Mouse (Mus musculus): Measurements from ENCODE around the gene Lyrm1.

The Lyrm1 gene

DNA sequence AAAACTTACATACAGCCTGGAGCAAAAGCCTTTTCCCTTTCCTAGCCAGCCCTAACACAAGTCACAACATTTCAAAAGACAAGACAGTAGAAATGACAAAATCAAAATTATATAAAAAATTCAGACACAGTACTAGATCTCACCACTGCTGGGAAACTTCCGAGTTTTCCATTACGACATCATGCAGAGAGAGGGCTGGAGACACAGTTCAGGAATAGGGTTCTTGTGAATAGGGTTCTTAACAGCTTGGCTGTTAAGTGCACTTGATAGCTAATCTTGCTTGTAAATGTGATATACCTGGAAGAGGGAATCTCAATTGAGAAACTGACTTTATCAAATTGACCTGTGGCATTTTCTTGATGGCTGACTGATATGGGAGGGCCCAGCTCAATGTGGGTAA, 14.4 kb upstream of the Lyrm1 start:
- in situ Hi-C loops (cut with MboI; ENCODE audit: unreplicated experiment in 2 of 2) = no loop called here

DNA sequence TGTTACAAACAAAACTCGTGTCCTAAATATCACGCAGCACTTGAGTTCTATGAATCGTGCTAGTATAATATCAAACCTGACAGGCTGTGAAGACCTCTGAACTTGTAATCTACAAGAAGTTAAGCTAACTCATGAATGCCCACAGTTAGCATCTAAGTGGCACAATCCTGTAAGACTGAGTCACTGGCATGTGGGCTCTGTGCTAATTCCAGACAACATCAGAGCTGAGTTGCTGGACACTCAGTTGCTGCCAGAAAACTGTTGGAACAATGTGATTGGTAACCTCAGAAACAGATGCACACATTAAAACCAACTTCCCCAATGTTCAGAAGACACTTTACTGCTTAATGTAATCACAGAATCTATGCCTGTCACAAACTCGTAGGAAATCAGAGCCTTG, 7.8 kb upstream of the Lyrm1 start:
- in situ Hi-C loops (cut with MboI; ENCODE audit: unreplicated experiment in 2 of 2) = no loop called here

DNA sequence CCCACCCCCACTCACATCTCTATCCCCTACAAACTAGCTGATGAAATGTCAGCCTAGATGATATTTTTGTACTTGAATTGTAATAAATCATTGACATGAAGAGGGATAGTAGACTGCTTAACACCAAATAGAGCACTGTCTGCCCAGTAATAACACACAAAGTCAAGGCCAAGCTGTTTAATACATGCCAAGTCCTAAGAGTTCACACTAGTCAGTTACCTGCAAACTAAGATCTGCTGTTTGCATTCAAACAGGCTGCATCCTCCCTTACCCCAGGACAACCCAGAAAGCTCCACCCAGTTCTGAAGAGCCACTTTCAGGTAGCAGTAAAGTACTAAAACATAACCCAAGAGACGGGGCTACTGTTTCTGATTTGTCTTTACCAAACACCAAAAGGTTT, 3.5 kb upstream of the Lyrm1 start:
- in situ Hi-C loops (cut with MboI; ENCODE audit: unreplicated experiment in 2 of 2) = no loop called here

DNA sequence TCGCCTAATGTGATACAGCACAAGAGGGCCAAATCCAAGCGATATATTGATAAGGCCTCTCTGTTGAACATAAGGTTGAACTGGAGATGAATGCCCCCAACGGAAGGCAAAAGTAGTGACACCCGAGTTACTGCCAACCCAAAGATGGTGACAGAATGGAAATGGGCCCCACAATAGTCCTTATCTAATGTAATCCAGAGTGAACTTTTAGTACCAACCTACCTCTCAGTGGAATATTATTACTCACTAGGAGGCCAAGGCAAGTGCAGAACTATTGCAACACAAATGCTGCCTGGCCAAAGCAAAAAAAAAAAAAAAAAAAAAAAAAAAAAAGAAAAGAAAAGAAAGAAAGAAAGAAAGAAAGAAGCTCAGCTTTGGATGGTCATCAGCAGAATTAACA, 2.9 kb upstream of the Lyrm1 start:
- in situ Hi-C loops (cut with MboI; ENCODE audit: unreplicated experiment in 2 of 2) = no loop called here

DNA sequence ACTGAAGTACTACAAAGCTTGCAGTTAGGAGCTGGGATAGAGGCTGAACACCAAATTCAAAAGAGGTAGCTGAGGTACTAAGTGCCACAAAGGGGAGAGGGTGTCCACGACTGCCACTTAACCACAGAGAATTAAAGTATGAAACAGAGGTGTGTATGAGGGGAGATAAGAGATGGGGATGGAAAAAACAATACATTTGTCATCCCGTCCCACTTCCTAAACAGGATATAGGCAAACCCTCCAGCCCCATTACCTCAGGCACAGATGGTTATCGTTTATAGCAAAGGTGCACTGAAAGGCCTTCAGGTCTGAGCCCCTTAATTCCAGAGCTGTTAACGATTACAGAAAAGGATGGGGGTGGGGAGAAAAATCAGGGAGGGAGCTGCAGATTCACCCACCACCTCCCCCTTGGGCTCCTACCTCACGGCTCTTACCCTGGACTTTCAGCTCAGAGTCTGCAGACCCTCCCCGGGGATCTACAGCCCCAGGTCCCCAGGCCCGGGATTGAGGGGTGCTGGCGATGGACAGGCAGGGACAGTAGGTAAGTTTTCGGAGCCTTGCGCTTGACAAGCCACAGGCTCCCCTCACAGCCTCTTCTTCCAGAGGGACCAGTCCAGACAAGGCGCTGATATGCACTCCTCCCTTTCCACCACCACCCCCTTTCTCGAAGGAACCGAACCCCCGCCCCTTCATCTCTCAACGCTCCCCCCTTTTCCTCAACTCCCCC, 680 bp upstream of the Lyrm1 start:
- in situ Hi-C loops (cut with MboI; ENCODE audit: unreplicated experiment in 2 of 2) = no loop called here

DNA sequence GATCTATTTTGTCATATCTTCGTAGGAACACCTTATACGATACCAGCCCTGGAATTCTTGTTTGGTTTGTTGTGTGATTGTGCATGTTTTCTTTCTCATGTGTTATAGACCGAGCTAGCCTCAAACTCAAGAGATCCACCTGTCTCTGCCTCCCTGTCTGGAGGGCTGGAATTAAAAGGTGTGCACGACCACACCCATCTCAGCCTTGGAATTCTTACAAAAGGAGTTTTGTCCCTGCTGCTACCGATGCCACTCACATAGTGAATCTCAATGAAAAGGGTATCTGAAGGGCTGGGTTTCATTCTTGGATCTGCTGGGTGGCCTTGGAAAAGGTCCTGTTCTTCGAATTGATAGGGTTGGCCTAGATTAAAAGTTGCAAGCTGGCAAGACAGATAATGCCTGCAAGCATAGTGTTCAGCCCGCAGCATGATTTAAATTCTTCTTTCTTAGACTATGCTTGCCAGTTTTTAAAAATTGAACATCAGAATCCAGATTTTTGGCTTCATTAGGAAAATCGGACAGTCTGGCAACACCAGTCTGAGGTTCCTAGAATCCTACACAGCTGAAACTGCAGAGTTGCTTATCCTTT, 2.0 kb downstream of the Lyrm1 start:
- in situ Hi-C loops (cut with MboI; ENCODE audit: unreplicated experiment in 2 of 2) = no loop called here

DNA sequence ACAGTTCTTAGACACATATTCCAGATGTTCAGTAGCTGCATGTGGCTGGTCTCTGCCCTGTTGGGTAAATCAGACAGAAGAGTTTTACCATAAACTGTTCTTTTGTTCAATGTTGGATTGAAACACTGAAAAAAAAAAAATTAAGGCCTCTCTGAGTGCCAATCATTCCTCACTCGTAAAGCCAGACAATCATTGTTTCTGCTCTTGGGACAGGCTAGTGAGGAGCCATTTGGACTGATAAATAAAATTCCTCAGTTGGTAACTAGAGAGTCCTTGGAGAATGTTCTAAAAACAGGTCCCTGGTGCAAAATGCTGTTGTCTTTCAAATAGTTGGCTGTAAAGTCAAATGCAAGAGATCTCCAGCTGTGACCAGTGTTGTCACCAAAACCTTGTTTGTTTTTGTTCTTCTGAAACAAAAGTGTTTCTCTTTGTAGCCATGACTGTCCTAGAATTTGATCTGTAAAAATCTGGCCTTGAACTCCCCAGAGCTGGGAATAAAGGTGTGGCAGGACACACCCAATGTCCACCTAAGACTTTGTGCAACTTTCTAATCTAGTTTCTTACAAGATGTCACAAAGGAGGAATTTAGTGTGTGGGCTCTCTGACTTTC, 2.7 kb downstream of the Lyrm1 start:
- in situ Hi-C loops (cut with MboI; ENCODE audit: unreplicated experiment in 2 of 2) = no loop called here

DNA sequence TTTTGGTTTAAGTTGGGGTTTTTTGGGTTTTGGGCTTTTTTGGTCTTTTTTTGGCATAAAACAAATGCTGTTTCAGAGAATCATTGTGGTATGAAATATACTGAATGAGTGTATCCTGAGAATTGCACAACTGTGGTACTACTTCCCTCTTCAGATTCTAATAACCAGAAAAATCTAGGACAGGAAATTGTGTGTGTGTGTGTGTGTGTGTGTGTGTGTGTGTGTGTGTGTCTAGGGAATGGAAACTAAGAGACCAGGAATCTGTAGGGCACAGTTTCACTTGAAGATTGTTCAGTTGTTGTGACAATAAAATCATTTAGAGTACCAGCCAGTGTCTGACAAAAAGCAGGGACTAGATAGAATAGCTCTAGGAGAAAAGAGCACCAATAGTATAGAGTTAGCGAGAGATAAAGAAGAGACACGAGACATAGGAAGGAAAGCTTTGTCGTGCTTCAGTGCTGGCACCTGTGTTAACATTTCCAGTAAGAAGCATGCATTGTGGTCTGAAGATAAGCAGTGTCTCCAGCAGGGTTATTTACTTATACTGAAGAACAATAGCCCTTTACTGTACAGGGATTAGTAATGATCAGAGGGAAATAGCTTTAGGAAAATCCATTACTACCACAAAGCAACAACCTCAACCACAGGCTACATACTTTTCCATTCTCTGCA, 3.9 kb downstream of the Lyrm1 start:
- in situ Hi-C loops (cut with MboI; ENCODE audit: unreplicated experiment in 2 of 2) = no loop called here

DNA sequence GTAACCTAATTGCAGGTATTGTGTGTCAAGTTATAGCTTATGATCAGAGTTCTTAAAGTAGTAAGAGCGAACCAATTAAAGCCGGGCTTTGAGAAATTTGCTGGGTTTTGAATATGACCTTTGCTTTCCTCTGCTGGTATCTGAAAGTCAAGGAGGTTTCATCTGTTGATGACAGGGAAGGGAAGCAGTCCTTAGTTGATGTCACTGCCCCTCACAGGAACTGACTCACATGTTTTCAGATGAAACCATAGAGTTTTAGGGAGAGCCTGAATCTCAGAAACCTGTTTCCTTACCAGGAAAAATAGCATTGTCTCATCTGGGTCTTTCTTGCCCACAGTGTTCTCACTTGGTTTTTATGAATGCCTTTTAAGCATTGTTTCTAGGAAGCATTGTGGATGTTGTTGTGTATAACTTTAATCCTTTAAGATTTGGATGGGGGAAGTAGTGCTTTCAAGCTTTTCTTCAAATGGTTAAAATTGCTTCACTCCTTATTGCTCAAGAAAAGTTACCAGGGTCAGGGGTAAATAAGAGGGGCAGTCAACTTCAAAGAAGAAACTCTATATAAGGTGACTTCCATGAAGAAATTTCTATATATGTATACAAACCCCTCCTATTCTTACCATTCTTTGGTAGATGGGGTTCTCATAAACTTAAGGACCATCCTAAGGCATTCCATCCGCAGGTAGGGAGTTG, 11.0 kb downstream of the Lyrm1 start:
- in situ Hi-C loops (cut with MboI; ENCODE audit: unreplicated experiment in 2 of 2) = no loop called here

DNA sequence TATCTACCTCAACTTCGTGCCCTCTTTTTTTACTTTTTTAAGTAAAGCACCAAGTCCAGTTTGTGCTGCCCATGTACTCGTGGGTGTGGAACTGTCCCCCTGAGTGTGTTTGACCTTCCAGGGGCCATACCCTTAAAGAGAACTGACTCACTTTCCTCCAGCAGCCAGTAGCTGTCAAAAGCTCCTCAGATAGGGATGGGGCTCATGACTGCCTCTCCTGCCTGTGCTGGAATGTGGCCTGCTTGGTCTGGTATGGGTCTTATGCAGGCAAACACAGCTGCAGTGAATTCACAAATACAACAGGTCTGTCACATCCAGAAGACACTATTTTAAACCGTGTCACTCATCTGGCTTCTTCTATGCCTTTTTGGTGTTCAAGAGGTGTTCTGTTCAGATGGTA, 16.1 kb downstream of the Lyrm1 start:
- in situ Hi-C loops (cut with MboI; ENCODE audit: unreplicated experiment in 2 of 2) = no loop called here

DNA sequence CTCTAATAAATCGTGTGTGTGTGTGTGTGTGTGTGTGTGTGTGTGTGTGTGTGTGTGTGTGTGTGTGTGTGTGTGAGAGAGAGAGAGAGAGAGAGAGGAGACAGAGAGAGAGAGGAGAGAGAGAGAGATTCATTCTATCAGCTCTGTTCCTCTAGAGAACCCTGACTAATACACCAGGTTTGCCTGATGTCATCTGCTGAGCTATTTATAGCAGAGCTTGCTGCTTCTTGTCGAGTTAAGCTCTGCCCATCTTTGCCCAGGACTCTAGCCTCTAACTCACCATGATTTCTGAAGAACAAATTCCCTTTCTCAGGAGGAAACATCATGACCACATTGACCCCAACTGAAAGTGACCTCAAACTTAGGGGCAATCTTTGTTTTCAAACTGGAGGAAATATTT, 24.8 kb downstream of the Lyrm1 start:
- in situ Hi-C loops (cut with MboI; ENCODE audit: unreplicated experiment in 2 of 2) = no loop called here

DNA sequence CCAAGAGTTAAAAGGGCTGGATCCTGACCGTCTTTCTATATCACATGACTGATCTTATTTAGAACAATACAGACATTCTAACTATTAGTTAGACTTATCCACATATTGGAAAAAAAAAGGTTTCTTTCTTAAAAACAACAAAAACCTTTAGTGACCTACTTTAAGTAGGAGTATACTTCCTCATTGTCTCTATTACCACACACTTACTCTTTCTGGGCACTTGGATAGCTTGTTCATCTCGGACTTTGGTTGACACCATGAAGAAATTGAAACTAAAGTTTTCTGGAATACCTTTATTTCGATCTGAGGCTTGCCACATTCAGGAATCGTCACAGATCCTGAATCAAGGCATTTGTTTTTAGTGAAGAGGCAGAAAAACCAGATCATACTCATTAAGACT, 25.4 kb downstream of the Lyrm1 start:
- in situ Hi-C loops (cut with MboI; ENCODE audit: unreplicated experiment in 2 of 2) = no loop called here

DNA sequence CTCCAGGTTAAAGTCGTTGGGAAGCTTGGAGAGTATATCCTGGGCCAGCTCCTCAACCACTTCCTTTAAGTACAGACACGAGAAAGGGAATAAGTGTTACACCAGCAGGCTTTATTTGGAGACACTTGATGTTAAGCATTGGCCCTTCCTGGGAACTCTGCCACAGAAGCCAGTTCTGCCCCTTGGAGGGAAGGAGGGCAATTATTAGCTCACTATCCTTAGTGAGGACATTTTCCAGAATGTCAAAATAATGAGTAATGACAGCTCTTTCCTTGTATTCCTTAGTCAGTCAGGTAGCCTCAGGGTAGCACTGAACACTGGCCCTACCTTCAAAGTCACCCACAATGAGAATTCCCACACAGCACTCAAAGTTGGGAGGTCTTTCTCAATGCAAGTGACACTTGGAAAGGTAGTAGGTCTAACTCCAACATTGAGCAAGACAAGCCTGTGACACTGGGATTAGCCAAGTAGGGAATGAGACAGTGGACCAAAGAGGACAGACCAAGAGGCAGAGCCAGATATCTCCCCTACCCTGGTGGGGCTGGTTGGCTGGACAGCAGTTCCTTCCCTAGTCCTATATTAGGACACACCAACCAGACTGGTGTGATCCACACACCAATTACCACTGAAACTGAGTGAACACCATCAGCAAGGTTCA, 33.3 kb downstream of the Lyrm1 start:
- in situ Hi-C loops (cut with MboI; ENCODE audit: unreplicated experiment in 2 of 2) = no loop called here

DNA sequence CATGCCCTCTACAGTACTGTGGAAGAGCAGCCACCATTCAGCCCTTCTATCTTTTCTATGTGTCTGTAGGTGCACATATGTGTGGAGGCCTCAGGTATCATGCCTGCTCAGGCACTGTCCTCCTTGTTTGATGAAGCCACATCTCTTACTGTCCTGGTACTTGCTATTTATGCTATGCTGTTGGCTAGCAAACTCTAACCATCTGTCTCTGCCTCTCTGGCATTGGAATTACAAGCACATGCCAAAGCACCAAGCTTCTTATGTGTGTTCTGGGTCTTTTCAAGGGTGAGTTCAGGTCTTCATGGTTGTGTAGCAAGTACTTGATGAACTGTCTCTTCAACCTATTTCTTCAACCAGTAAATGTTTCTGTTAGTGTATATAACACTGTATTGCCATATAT, 40.7 kb downstream of the Lyrm1 start:
- in situ Hi-C loops (cut with MboI; ENCODE audit: unreplicated experiment in 2 of 2) = no loop called here

DNA sequence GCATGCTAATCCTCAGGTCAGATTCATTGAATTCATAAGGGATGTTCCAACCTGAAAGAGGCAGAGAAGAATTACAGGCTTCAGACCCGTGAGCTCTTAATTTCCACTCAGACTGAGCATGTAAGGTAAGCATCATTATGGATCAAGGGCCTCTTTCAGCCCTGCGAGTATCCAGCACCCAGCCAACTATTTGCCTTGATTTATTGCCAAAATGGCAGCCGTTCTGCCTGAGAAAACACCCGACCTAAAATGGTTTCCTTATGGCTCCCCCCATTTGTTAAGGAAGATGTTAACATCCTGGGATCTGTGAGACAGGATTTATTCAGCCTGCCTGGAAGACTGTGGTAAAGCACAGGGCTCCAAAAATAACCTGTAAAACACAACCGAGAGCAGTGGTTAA, 41.4 kb downstream of the Lyrm1 start:
- in situ Hi-C loops (cut with MboI; ENCODE audit: unreplicated experiment in 2 of 2) = no loop called here

DNA sequence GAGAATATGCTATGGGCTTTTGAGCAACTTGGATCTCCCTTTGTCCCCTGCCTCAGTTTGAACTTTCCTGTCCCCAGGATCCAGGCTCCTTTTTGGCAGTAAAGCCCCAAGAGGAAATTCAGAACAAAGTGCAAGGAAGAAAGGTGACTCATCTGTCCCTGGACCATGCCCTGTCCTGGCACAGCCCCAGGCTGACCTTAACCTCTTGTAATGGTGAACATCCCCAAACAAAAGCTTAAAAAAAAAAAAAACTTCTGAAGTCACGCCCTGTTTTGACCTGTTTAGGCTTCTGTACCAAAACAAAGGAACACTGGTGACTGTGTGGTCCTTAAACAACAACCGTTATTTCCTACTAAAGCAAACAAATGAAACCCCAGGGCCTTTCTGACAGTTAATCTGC, 45.9 kb downstream of the Lyrm1 start:
- in situ Hi-C loops (cut with MboI; ENCODE audit: unreplicated experiment in 2 of 2) = no loop called here

DNA sequence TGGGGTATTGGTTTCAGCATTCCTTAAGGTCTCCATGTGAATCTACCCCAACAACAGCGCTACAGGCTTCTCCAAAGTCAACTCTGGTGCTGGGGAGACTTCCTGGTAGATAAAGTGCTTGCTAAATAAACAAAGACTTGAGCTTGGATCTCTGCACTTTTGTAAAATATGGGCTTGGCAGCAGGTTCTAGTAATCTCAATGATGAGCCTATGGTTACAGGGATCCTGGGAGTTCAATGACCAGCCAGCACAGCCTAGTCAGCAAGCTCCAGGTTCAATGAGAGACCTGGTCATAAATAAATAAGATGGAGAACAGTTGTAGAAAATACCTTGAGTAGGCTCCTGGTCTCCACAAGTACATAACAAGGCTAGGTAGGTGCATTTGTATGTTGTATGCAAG, 58.4 kb downstream of the Lyrm1 start:
- in situ Hi-C loops (cut with MboI; ENCODE audit: unreplicated experiment in 2 of 2) = no loop called here

DNA sequence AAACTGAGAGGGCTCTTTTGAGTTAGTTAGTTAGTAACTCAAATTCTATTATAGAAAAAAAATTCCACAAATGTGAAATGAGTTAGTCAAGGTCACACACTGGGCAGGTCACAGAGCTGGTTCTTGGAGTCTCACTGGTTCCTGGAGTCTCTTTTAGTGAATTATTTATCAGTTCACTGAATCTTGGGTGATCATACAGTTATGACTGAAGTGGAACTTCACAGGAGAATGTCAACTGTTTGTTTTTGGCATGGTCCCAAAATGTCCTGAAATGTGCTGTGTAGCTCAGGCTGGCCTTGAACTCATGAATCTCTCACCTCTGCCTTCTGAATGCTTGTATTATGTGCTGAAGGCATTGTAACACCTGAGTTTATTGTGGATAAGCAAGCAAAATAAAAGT, 61.8 kb downstream of the Lyrm1 start:
- in situ Hi-C loops (cut with MboI; ENCODE audit: unreplicated experiment in 2 of 2) = no loop called here

DNA sequence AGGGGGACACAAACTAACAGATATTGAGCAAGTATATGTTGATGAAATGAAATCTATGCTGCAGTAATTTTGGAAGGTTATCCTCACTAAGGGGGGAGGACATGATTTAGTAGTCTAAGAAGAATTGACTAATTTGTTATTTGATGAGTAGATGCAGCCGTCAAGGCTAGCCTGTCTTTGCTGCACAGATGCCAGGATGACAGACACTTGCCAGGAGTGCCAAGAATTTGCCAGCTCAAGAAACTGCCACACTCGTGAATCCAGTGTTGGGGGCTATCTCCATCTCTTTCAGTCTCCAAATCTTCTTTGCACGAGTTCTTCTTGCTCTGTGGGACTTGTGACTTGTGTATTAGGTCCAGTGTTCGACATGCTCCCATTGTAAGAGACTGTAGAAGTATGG, 63.4 kb downstream of the Lyrm1 start:
- in situ Hi-C loops (cut with MboI; ENCODE audit: unreplicated experiment in 2 of 2) = no loop called here

DNA sequence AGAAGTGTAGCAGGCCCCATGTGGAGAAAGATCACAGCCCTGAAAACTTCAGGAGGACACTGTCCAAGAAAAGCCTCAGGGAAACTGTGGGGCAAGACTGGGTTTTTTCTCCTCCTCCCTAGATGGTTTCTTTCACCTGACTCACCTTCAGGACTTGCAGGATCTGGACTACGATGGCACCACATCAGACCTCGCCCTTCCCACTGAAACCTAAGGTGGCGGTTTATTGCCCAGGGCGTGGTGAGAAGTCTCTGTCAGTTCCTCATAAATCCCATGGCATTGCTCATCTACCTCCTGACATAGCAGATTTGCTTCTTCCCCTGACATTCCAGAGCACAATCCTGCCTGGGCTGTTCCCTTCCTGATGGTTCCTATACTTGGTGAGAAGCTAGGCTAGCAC, 63.8 kb downstream of the Lyrm1 start:
- in situ Hi-C loops (cut with MboI; ENCODE audit: unreplicated experiment in 2 of 2) = no loop called here

DNA sequence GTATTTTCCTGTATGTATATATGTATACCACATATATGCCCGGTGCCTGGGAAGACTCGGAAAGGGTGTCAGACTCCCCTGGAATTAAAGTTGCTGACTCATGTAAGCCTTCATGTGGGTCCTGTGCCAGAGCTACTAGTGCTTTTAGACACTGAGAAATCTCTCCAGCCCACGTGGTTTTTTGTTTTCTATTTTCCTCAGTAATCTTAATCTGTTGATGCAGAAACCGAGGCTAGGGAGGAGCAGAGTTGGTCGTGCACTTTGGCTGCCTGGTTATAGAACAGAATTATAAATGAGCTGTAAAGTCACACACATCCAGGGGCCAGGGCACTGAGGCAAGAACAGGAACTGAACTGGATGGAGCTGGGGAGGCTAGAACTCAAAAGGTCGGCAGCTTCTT, 64.3 kb downstream of the Lyrm1 start:
- in situ Hi-C loops (cut with MboI; ENCODE audit: unreplicated experiment in 2 of 2) = no loop called here
